Mouse (Mus musculus): Measurements from ENCODE around the gene Eif2s1. TPM values are rescaled to one million over a fixed set of nuclear protein-coding genes. Genes with fewer than 3 reads are reported as not detected.

Gene Eif2s1
- polyA plus RNA-seq, 1 experiment from 2014 or later, result 77.7 TPM

DNA sequence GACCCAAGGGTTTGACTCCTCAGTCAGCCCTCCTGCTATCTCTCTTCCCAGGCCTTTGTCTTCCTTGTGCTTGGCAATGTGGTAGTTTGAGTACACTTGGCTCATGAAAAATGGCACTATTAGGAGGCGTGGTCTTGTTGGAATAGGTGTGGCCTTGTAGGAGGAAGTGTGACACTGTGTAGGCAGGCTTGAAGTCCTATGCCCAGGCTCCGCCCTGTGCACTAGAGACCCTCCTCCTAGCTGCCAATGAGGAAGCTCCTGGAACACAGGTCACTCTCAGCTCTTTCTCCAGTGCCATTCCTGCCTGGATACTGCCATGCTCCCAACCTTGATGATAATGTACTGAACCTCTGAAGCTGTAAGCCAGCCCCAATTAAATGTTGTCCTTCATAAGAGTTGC is 29.5 kb downstream of the Eif2s1 start:
- H3K4me3 ChIP-seq (ENCODE audit: low read depth, low read length), result no peak overlapping the region
- H3K9me3 ChIP-seq (ENCODE audit: low read length), result no peaks in the 10 kb centered on the region
- WGBS, result 85% methylated on average over 2 of the region's 2 CpGs
- TF ChIP-seq CTCF (IDR thresholded peaks at IDR 0.05) (no peak), EP300 (IDR thresholded peaks at IDR 0.05) (no peak)
- no peak overlapping the region for H3K4me2 ChIP-seq (replicated peaks; ENCODE audit: low read depth, low read length)
- H3K27me3 ChIP-seq (replicated peaks; ENCODE audit: insufficient read depth, low read length), result no peaks in the 10 kb centered on the region
- H3K9ac ChIP-seq (replicated peaks; ENCODE audit: low read depth), result no peak overlapping the region
- DNase-seq (ENCODE audit: low spot score) (no peak), ATAC-seq (no peak)
- H3K36me3 ChIP-seq (ENCODE audit: insufficient read depth, low read length), result peaks cover 1% of the 10 kb centered on the region; the same call in 1 of the 2 replicates
- no peak overlapping the region for H3K27ac ChIP-seq (ENCODE audit: low read length)
- H3K4me1 ChIP-seq (ENCODE audit: insufficient read depth, low read depth, low read length), result peaks cover 3% of the 10 kb centered on the region; the same call in 1 of the 2 replicates

- Histone ChIP-seq H3K9ac (replicated peaks; ENCODE audit: low read depth) (no peak overlapping the region), H3K9me3 (ENCODE audit: low read length) (no peaks in the 10 kb centered on the region), H3K4me3 (ENCODE audit: low read depth, low read length) (no peak overlapping the region), H3K27me3 (replicated peaks; ENCODE audit: insufficient read depth, low read length) (no peaks in the 10 kb centered on the region), H3K36me3 (ENCODE audit: insufficient read depth, low read length) (no peaks in the 10 kb centered on the region), H3K27ac (ENCODE audit: low read length) (no peak overlapping the region), H3K4me2 (replicated peaks; ENCODE audit: low read depth, low read length) (no peak overlapping the region), H3K4me1 (ENCODE audit: insufficient read depth, low read depth, low read length) (no peaks in the 10 kb centered on the region)
- ATAC-seq (no peak), DNase-seq (ENCODE audit: low spot score) (no peak)
- TF ChIP-seq EP300 (IDR thresholded peaks at IDR 0.05) (no peak), CTCF (IDR thresholded peaks at IDR 0.05) (no peak)
- 95% methylated on average over 1 of the region's 1 CpGs for WGBS
Measured at GRCm38 (mm10) chr12:78897861-78898260, 36.2 kb downstream of the Eif2s1 start.

DNA sequence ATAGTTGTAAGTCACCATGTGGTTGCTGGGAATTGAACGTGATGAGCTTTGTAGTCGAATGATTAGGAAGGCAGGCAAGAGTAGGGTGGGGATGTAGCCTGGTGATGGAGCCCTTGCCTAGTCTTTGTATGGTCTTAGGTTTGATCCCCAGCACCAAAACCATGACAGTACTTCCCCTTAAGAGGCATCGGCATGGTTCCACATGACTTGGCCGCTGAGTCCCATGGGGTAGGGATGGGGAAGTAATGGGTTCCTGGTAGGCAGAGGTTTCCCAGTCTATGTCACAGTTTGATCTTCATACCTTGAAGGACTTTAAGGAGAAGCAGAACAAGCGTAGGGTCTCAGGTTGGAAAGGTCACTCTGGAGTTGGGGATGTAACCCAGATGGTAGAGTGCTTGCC is 39.8 kb downstream of the Eif2s1 start:
- no peak for ATAC-seq
- no peaks in the 10 kb centered on the region for H3K4me1 ChIP-seq (ENCODE audit: insufficient read depth, low read depth, low read length)
- no peaks in the 10 kb centered on the region for H3K9me3 ChIP-seq (ENCODE audit: low read length)
- no peak overlapping the region for H3K4me3 ChIP-seq (ENCODE audit: low read depth, low read length)
- TF ChIP-seq EP300 (IDR thresholded peaks at IDR 0.05) (no peak), CTCF (IDR thresholded peaks at IDR 0.05) (no peak)
- no peaks in the 10 kb centered on the region for H3K27me3 ChIP-seq (replicated peaks; ENCODE audit: insufficient read depth, low read length)
- no peak overlapping the region for H3K9ac ChIP-seq (replicated peaks; ENCODE audit: low read depth)
- no peak overlapping the region for H3K4me2 ChIP-seq (replicated peaks; ENCODE audit: low read depth, low read length)
- no peaks in the 10 kb centered on the region for H3K36me3 ChIP-seq (ENCODE audit: insufficient read depth, low read length)
- DNase-seq (ENCODE audit: low spot score), result no peak
- H3K27ac ChIP-seq (ENCODE audit: low read length), result no peak overlapping the region
- 79% methylated on average over 5 of the region's 5 CpGs for WGBS

DNA sequence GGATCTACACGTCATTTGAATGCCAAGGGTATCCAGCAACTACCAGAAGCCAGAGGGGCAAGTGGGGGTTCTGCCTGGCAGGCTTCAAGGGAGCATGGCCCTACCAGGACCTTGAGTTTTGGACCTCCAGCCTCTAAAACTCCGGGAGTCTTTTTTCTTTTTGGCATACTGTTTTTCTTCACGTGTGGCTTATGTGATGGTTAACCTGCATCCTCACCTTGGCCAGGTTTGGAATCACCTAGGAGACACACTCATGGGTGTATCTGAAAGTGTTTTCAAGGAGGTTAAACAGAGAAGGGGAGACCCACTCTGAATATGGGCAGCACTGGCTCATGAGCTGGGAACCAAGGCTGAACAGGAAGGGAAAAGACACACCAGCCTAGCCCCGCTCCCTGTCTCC is 41.7 kb downstream of the Eif2s1 start:
- no peak for ATAC-seq
- WGBS, result 79% methylated on average over 4 of the region's 4 CpGs
- H3K9ac ChIP-seq (replicated peaks; ENCODE audit: low read depth), result no peak overlapping the region

DNA sequence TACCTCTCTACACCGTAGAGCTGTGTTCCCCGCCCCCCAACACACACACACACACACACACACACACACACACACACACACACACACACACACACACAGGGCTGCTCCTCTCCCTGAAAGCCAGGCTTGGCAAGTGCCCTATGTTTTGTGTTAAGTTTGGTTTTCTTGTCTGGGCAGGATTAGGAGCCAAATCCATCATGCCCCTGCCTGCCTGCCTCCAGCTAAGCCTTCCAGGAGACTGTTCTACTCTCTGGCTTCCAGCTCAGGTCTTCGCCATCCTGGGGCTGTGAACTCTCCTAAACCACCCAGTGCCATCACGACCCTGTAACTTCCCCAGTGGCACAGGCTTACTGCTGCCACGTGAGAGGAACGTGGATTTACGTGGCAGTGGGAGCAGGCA is 42.9 kb downstream of the Eif2s1 start:
- H3K4me2 ChIP-seq (replicated peaks; ENCODE audit: low read depth, low read length), result no peak overlapping the region
- H3K9me3 ChIP-seq (ENCODE audit: low read length), result 0 out of 2 replicates have a peak, but pooled peaks cover 5% of the 10 kb centered on the region
- ATAC-seq, result no peak
- no peak overlapping the region for H3K4me3 ChIP-seq (ENCODE audit: low read depth, low read length)
- H3K9ac ChIP-seq (replicated peaks; ENCODE audit: low read depth), result no peak overlapping the region
- no peak overlapping the region for H3K27ac ChIP-seq (ENCODE audit: low read length)
- no peaks in the 10 kb centered on the region for H3K36me3 ChIP-seq (ENCODE audit: insufficient read depth, low read length)
- TF ChIP-seq CTCF (IDR thresholded peaks at IDR 0.05) (no peak), EP300 (IDR thresholded peaks at IDR 0.05) (no peak)
- 78% methylated on average over 6 of the region's 7 CpGs for WGBS
- H3K27me3 ChIP-seq (replicated peaks; ENCODE audit: insufficient read depth, low read length), result no peaks in the 10 kb centered on the region
- DNase-seq (ENCODE audit: low spot score), result no peak
- peaks cover 4% of the 10 kb centered on the region; the same call in 1 of the 2 replicates for H3K4me1 ChIP-seq (ENCODE audit: insufficient read depth, low read depth, low read length)

More for the DNA sequence above, 41.7 kb downstream of the Eif2s1 start:
- Histone ChIP-seq H3K4me2 (replicated peaks; ENCODE audit: low read depth, low read length) (no peak overlapping the region), H3K27me3 (replicated peaks; ENCODE audit: insufficient read depth, low read length) (no peaks in the 10 kb centered on the region), H3K4me1 (ENCODE audit: insufficient read depth, low read depth, low read length) (peaks cover 4% of the 10 kb centered on the region; the same call in 1 of the 2 replicates), H3K4me3 (ENCODE audit: low read depth, low read length) (no peak overlapping the region), H3K9me3 (ENCODE audit: low read length) (no peaks in the 10 kb centered on the region), H3K36me3 (ENCODE audit: insufficient read depth, low read length) (no peaks in the 10 kb centered on the region), H3K27ac (ENCODE audit: low read length) (no peak overlapping the region)
- TF ChIP-seq CTCF (IDR thresholded peaks at IDR 0.05) (no peak), EP300 (IDR thresholded peaks at IDR 0.05) (no peak)
- DNase-seq (ENCODE audit: low spot score), result no peak

DNA sequence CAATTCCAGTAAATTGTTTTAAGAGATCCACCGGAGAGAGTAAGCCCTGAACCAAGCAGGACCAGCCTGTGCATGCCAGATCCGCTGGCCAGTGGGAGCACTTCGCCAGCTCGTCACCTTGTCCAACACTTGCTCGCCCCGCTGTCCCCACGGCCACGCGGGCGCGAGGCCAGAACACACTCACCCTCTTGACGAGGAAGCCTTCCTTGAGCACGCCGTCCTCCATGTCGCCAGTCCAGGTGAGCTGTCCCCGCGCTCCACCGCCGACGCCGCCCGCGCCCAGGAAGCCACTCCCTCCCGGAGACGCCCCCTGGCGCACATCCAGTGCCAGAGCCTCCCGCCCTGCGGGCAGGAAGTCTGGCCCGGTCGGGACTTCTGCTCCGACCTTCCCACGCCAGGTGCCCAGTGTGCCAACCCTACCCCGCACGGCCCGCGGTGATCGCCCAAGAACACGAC is 45.1 kb downstream of the Eif2s1 start, which contains the start of gene Plek2:
Plek2 (minus strand) TSS at position 258 of the 456 bp plus-strand sequence.
- ATAC-seq (peak; percentile 83), DNase-seq (ENCODE audit: low spot score) (peak; percentile 81)
- no peaks in the 10 kb centered on the region for H3K36me3 ChIP-seq (ENCODE audit: insufficient read depth, low read length)
- H3K9ac ChIP-seq (replicated peaks; ENCODE audit: low read depth), result no peak within 1 kb of the TSS
- peaks cover 8% of the 10 kb centered on the region; the same call in 1 of the 2 replicates for H3K4me1 ChIP-seq (ENCODE audit: insufficient read depth, low read depth, low read length)
- no peak within 1 kb of the TSS for H3K27ac ChIP-seq (ENCODE audit: low read length)
- no peaks in the 10 kb centered on the region for H3K27me3 ChIP-seq (replicated peaks; ENCODE audit: insufficient read depth, low read length)
- H3K4me3 ChIP-seq (ENCODE audit: low read depth, low read length), result peak within 1 kb of the TSS; percentile 36
- 3% methylated on average over 25 of the region's 38 CpGs for WGBS
- 0 out of 2 replicates have a peak, but pooled peaks cover 5% of the 10 kb centered on the region for H3K9me3 ChIP-seq (ENCODE audit: low read length)
- no peak for TF ChIP-seq EP300 (IDR thresholded peaks at IDR 0.05)
- peak; percentile 54 for TF ChIP-seq CTCF (IDR thresholded peaks at IDR 0.05)
- peak within 1 kb of the TSS; percentile 78 for H3K4me2 ChIP-seq (replicated peaks; ENCODE audit: low read depth, low read length)

Measured in lung, postnatal 0 days (tissue).